Mouse (Mus musculus) ES-E14 (cell line): ENCODE measurements around the gene Zfp113. TPM values are rescaled to one million over a fixed set of nuclear protein-coding genes. Genes with fewer than 3 reads are reported as not detected.

Experiments
- DNase-seq: peaks from one replicate; pipeline ENCODE4 v3.0.0-alpha.2; 2013; ENCODE audit warnings: low read depth, low spot score
- H3K27ac ChIP-seq: 2 replicates; pipeline ENCODE4 v1.5.1; 2012; ENCODE audit warnings: low read depth, mild to moderate bottlenecking, low read length, moderate library complexity, mixed read lengths; ENCODE audit not compliant: poor library complexity, insufficient read depth, severe bottlenecking
- H3K36me3 ChIP-seq: 2 replicates; pipeline ENCODE4 v1.6.1; 2012; ENCODE audit warnings: mild to moderate bottlenecking, low read length, moderate library complexity, mixed read lengths; ENCODE audit not compliant: control insufficient read depth, poor library complexity, insufficient read depth, severe bottlenecking
- H3K4me1 ChIP-seq, 2 experiments: fragments of 150-350 bp in 1 of 2; sonication (generic) in 1 of 2; 2 replicates each; pipeline ENCODE4 v1.6.1; 2012; ENCODE audit warnings: low read length in 2 of 2, mild to moderate bottlenecking in 1 of 2, mixed read lengths in 1 of 2; ENCODE audit not compliant: control insufficient read depth in 2 of 2, insufficient read depth in 2 of 2, poor library complexity in 1 of 2
- H3K4me3 ChIP-seq, 2 experiments: fragments of 150-350 bp in 1 of 2; sonication (generic) in 1 of 2; 2 replicates each; pipeline ENCODE4 v1.5.1; 2012; ENCODE audit warnings: low read length in 2 of 2, low read depth in 1 of 2, mild to moderate bottlenecking in 1 of 2, mixed read lengths in 1 of 2; ENCODE audit not compliant: insufficient read depth in 1 of 2, poor library complexity in 1 of 2, severe bottlenecking in 1 of 2
- H3K9ac ChIP-seq: 2 replicates; pipeline ENCODE4 v1.6.1; 2012; ENCODE audit warnings: low read depth, mild to moderate bottlenecking, low read length, mixed read lengths; ENCODE audit not compliant: poor library complexity, insufficient read depth, severe bottlenecking
- H3K9me3 ChIP-seq: fragments of 150-350 bp; sonication (generic); 2 replicates; pipeline ENCODE4 v1.6.1; 2012; ENCODE audit warnings: low read depth, mild to moderate bottlenecking, low read length; ENCODE audit not compliant: control insufficient read depth, insufficient read depth
- CHD2 ChIP-seq: IDR thresholded peaks from 2 replicates; pipeline ENCODE4 v1.6.1; 2014; ENCODE audit warnings: mild to moderate bottlenecking, low read depth, low read length, inconsistent platforms
- HCFC1 ChIP-seq: IDR thresholded peaks from 2 replicates; pipeline ENCODE4 v1.6.1; 2012; ENCODE audit warnings: low read length, inconsistent platforms, borderline replicate concordance; ENCODE audit not compliant: insufficient read depth
- MAFK ChIP-seq: IDR thresholded peaks from 2 replicates; pipeline ENCODE4 v1.6.1; 2014; ENCODE audit warnings: mild to moderate bottlenecking, low read depth, low read length, inconsistent platforms; ENCODE audit not compliant: insufficient read depth
- ZC3H11A ChIP-seq: IDR thresholded peaks from 2 replicates; pipeline ENCODE4 v1.6.1; 2012; ENCODE audit warnings: low read depth, mild to moderate bottlenecking, inconsistent platforms, low read length, borderline replicate concordance
- ZNF384 ChIP-seq: IDR thresholded peaks from 2 replicates; pipeline ENCODE4 v1.6.1; 2012; ENCODE audit warnings: low read depth, low read length, inconsistent platforms
- in situ Hi-C, 2 experiments: fragments of 600-800 bp; cut with MboI; formaldehyde crosslinking; loops; one replicate each; pipeline ENCODE4 v1.15.1; 2025; ENCODE audit warnings: low sequenced_read_pairs in 2 of 2, inconsistent platforms in 1 of 2; ENCODE audit not compliant: unreplicated experiment in 2 of 2
- total RNA-seq: library from RNA; depleted of rRNA; stranded (reverse); fragments of 300-350 nt; gene quantifications from 2 replicates; pipeline ENCODE4 v1.2.3, GENCODE M21; 2012

Gene Zfp113
- total RNA-seq, 1 experiment, result 3.7 TPM

GRCm38 (mm10) chr5:138163046-138163445, 7.5 kb upstream of the Zfp113 start:
- Histone ChIP-seq H3K4me3 (no peak overlapping the region), H3K4me1 (peaks cover 0 to 13% of the 10 kb centered on the region in 2 experiments; a peak in 1 of 4 replicates), H3K9ac (no peak overlapping the region; the same call in 1 of the 2 replicates), H3K36me3 (peaks cover 53% of the 10 kb centered on the region), H3K27ac (no peak overlapping the region), H3K9me3 (no peaks in the 10 kb centered on the region)
- no peak for TF ChIP-seq MAFK
- TF ChIP-seq ZNF384, result no peak
- no peak for TF ChIP-seq ZC3H11A
- no peak for TF ChIP-seq HCFC1
- TF ChIP-seq CHD2, result no peak
- in situ Hi-C loops, result loop anchor here in 1 of 2 experiments (10.0 kb wide), 1 partner anchor 378 kb away; the partner anchor contains the start of genes Mepce and Zcwpw1
- DNase-seq, result no peak

DNA sequence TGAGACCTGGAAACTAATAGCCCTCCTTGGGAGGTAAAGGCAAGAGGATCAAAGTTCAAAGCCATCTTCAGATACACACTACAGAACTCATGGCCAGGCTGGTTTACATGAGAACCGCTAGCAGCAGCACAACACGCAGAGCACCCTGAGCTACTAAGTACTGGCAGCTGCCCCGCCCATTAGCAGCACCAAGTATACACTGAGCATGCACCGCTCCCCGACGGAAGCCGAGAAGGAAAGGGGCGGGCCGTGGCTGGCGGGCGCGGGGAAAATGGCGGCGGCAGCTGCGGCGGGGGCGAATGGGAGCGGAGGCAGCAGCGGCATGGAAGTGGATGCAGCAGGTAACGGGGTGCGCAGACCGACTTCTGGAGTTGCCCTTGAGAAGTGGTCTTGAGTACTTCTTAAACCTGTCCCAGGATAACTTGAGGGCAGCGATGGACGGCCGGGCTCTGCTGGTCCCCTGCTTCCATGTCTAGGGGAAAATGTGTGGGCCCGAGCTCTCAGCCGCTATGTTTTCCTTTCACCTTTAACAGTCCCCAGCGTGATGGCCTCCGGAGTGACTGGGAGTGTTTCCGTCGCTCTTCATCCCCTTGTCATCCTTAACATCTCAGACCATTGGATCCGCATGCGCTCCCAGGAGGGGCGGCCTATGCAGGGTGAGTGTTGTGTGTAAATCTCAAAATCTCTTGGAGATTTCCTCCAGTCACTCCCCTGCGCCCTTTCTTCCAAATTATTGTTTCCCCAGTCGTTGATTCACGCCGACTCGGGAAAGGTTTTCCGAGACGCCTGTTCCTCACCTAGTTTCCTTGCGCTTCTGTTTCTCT, 5.5 kb upstream of the Zfp113 start, which contains the start of gene Cops6:
TSS of gene Cops6 (plus strand) at position 230 of the 824 bp plus-strand sequence.
- Histone ChIP-seq H3K4me3 (peak within 1 kb of the TSS; percentile 87 to 90), H3K27ac (peak within 1 kb of the TSS; percentile 71), H3K36me3 (peaks cover 35% of the 10 kb centered on the region), H3K9ac (peak within 1 kb of the TSS; percentile 96), H3K4me1 (peaks cover 0 to 11% of the 10 kb centered on the region in 2 experiments; a peak in 1 of 4 replicates), H3K9me3 (no peaks in the 10 kb centered on the region)
- DNase-seq, result peak; percentile 91
- no peak for TF ChIP-seq ZC3H11A
- no peak for TF ChIP-seq ZNF384
- peak; percentile 79; the same call in 1 of the 2 replicates for TF ChIP-seq HCFC1
- no peak for TF ChIP-seq MAFK
- in situ Hi-C loops, result loop anchor here in 1 of 2 experiments (10.0 kb wide), 1 partner anchor 376 kb away; the partner anchor contains the start of genes Mepce and Zcwpw1

- no peak for DNase-seq
- H3K27ac ChIP-seq, result peak overlapping the region; percentile 34; the same call in 1 of the 2 replicates
- H3K36me3 ChIP-seq, result peaks cover 27% of the 10 kb centered on the region
- in situ Hi-C loops, result loop anchor here in 1 of 2 experiments (10.0 kb wide), 1 partner anchor 375 kb away; the partner anchor contains the start of genes Mepce and Zcwpw1
- H3K9me3 ChIP-seq, result no peaks in the 10 kb centered on the region
- H3K9ac ChIP-seq, result no peak overlapping the region; the same call in 1 of the 2 replicates
- TF ChIP-seq ZNF384, result peak; percentile 82; the same call in 1 of the 2 replicates
- no peak; the same call in 1 of the 2 replicates for TF ChIP-seq CHD2
- H3K4me3 ChIP-seq, result peak overlapping the region; percentile 37 to 87; a peak in 2 of 4 replicates
- peaks cover 0 to 8% of the 10 kb centered on the region in 2 experiments; a peak in 1 of 4 replicates for H3K4me1 ChIP-seq
Measured at GRCm38 (mm10) chr5:138160224-138160762, 4.7 kb upstream of the Zfp113 start.

DNA sequence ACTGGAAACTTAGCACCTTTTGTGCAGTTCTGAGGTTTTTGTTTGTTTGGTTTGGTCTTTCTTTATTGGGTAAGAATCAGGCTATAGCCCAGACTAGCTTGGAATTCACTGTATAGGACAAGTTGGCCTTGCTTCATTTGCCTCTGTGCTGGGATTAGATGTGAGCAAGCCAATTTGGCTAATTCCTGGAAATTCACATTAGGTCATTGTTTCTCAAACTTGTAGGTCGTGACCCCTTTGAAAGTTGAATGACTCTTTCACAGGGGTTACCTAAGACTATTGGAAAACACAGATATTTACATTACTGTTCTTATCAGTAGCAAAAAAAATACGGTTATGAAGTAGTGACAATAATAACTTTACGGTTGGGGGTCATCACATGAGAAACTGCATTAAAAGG, 1.2 kb downstream of the Zfp113 start:
- DNase-seq, result no peak
- Histone ChIP-seq H3K27ac (no peak overlapping the region), H3K9ac (no peak overlapping the region; the same call in 1 of the 2 replicates), H3K36me3 (peaks cover 5% of the 10 kb centered on the region; the same call in 1 of the 2 replicates), H3K4me1 (peaks cover 0 to 2% of the 10 kb centered on the region in 2 experiments; a peak in 1 of 4 replicates), H3K9me3 (no peaks in the 10 kb centered on the region), H3K4me3 (peak overlapping the region in 1 of 2 experiments; percentile 98; a peak in 1 of 4 replicates)
- no peak for TF ChIP-seq ZNF384
- TF ChIP-seq HCFC1, result no peak
- TF ChIP-seq CHD2, result no peak
- no peak for TF ChIP-seq ZC3H11A
- no peak for TF ChIP-seq MAFK
- in situ Hi-C loops, result no loop called here
